Mouse (Mus musculus): ENCODE data around the gene Doc2b. TPM values are rescaled to one million over a fixed set of nuclear protein-coding genes. Genes with fewer than 3 reads are reported as not detected.

The Doc2b gene
- 0.61 and 0.62 TPM in 2 replicates for polyA plus RNA-seq (2016; fragmentation: Nextera tagmentation; extraction: Ambion mirVana)

DNA sequence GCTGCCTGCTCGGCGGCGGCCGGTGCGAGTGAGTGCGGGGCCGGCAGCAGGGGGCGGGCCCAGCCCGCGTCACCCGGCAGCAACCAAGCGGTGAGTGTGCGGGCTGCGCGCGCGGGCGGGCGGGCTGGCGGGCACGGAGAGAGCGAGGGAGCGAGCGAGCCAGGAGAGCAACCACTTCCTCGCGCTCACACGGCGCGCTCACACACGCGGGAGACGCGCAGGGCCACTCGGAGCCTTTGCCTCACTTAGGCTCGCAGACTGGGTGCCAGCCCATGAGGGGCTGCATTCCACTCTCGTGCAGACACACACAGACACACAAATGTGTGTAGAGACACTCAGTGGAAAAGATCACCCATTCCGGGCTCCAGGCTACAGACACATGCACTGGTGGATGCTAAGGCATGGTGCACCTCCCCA, at the start of gene Doc2b:
TSS of gene Doc2b (minus strand) at position 21 of the 417 bp plus-strand sequence.
- peaks cover 25% of the 10 kb centered on the region for H3K4me1 ChIP-seq
- H3K4me2 ChIP-seq (replicated peaks) = peak within 1 kb of the TSS; percentile 72
- no peaks in the 10 kb centered on the region for H3K9me3 ChIP-seq (replicated peaks)
- H3K9ac ChIP-seq = peak within 1 kb of the TSS; percentile 64
- ATAC-seq (ENCODE audit: low FRiP score) = peak; percentile 74
- no peaks in the 10 kb centered on the region for H3K36me3 ChIP-seq
- 4% methylated on average over 37 of the region's 37 CpGs for WGBS
- peaks cover 70% of the 10 kb centered on the region for H3K27me3 ChIP-seq
- H3K4me3 ChIP-seq = peak within 1 kb of the TSS; percentile 52
- H3K27ac ChIP-seq = no peak within 1 kb of the TSS

DNA sequence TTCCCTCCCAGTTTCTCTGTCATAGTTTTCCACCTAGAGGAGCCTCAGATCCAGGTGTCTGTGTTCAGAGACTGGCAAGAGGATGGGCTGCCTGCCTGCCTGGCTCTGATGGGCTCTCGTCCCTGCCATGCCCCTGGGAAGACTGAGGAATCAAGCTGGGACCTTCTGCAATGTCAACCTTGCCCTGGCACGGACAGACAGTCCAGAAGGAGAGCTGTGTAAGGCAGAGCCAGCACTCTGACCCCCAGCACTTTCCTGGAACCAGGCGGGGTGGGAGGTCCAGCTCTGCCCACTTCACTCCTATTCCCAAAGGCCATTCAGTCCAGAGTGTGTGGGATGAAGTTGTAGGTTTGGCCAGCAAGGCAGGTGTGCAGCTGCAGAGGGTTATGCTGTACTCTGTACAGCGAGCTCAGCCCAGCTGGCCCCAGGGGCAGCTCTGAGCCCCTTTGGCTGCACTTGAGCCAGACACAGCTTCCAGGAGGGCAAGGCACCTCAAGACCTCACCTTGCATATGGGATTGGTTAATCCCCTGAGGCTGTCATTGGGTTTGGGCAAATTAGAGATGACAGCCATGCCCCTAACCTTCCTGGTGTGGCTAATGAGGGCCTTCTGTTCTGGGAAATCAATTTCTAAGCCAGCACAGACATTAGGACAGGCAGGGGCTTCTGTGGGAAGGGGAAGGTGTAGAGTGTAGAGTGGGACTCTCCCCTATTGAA, 47.2 kb upstream of the Doc2b start:
- 57% methylated on average over 4 of the region's 4 CpGs for WGBS

DNA sequence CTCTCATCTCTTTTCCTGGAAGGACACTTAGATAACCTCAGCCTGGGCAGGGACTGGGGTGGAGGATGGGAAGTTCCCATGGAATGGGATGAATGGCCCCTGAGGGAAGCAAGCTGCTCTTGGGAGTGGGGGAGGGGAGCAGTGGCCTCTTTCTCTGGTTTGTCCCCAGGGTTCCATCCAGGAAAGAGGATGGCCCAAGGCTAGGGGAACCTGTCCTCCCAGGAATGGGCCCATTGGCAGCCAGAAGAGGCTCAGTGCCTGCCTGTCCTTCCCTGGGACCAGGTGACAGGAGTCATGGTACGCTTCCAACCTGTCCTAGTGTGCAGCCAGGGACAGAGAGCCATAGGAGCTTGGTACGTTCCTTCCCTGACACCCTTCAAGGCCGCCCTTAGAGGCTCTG, 45.7 kb upstream of the Doc2b start:
- Histone ChIP-seq H3K4me2 (replicated peaks) (no peak overlapping the region), H3K36me3 (no peaks in the 10 kb centered on the region), H3K27ac (peak overlapping the region; percentile 48; the same call in 1 of the 2 replicates), H3K4me3 (no peak overlapping the region), H3K27me3 (no peaks in the 10 kb centered on the region; the same call in 1 of the 2 replicates), H3K9me3 (replicated peaks) (no peaks in the 10 kb centered on the region), H3K9ac (no peak overlapping the region), H3K4me1 (peaks cover 48% of the 10 kb centered on the region)
- no peak for ATAC-seq (ENCODE audit: low FRiP score)
- WGBS = 63% methylated on average over 3 of the region's 3 CpGs

More for the DNA sequence above, 47.2 kb upstream of the Doc2b start:
- H3K27me3 ChIP-seq = no peaks in the 10 kb centered on the region; the same call in 1 of the 2 replicates
- H3K4me2 ChIP-seq (replicated peaks) = no peak overlapping the region
- H3K9me3 ChIP-seq (replicated peaks) = no peaks in the 10 kb centered on the region
- H3K36me3 ChIP-seq = no peaks in the 10 kb centered on the region
- H3K4me1 ChIP-seq = peaks cover 54% of the 10 kb centered on the region
- no peak overlapping the region for H3K27ac ChIP-seq
- no peak for ATAC-seq (ENCODE audit: low FRiP score)
- H3K9ac ChIP-seq = no peak overlapping the region
- no peak overlapping the region for H3K4me3 ChIP-seq

DNA sequence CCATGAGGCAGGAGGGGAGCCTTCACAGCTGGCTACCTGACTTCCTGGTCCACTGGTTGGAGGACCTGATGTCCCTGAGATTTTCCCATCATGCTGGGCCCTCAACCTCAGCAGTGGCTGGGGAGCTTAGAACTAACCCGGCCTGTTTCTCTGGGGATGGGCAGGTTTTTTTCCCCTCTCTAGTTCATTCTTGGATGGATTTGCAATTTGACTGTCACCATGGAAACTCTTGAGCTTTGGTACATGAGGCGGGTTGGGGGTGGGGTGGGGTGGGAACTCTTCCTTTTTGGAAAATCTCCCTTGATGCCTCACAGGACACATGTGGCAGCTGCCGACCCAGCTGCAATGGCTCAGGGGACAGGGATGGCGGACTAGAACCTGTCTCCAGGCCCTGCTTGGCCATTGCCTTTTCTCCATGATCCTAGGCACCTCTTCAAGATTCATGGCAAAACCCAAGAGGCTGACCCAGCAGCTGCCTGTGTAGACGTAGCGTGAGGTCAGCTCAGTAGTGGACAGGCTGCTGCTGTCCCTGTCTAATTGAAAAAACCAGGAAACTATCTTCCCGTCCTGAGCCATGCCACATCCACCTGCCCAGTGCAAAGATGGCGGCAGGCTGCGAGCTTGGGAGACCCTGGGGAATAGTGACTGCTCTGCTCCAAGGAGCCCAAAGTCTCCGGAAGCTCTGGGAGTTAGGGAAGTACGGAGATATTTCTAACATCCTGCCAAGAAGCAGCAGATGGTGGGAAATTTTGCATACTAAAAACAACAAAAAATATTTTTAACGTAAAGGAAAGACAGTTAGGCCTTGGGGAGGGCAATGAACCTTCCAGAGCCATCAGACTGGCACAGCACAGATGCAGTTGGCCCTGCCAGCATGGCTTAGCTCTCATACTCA, 43.9 kb upstream of the Doc2b start:
- Histone ChIP-seq H3K4me1 (peaks cover 37% of the 10 kb centered on the region), H3K9me3 (replicated peaks) (no peaks in the 10 kb centered on the region), H3K4me2 (replicated peaks) (no peak overlapping the region), H3K27ac (no peak overlapping the region), H3K36me3 (no peaks in the 10 kb centered on the region), H3K4me3 (no peak overlapping the region), H3K9ac (no peak overlapping the region), H3K27me3 (no peaks in the 10 kb centered on the region; the same call in 1 of the 2 replicates)
- 79% methylated on average over 12 of the region's 12 CpGs for WGBS
- no peak for ATAC-seq (ENCODE audit: low FRiP score)

DNA sequence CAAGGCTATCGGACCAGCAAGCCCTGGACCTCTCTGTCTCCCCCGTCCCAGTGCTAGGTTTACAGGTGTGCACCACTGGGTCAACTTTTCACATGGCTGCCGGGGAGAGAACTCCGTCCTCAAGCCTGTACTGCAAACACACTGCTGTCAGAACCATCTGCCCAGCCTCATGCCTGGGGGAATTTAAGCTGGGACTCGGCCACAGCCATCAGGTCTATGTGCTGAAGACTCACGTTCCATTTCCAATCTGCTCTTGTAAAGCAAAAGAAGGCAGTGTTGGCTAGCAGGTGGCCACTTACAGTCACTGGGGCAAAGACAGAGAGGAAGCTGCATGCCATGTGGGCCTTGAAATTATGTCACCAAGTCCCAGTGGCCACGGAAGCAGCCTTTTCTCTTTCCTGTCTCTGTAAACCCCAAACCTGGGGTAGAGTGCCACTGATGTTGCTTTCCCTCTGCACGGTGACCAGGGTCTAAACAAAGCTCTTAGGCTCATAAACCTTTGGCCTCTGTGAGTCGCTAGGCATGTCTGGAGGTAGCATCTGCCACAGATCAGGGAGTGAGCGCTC, 43.1 kb upstream of the Doc2b start:
- H3K27ac ChIP-seq = no peak overlapping the region
- H3K4me2 ChIP-seq (replicated peaks) = no peak overlapping the region
- peaks cover 32% of the 10 kb centered on the region for H3K4me1 ChIP-seq
- no peak for ATAC-seq (ENCODE audit: low FRiP score)
- 77% methylated on average over 10 of the region's 10 CpGs for WGBS
- no peaks in the 10 kb centered on the region for H3K9me3 ChIP-seq (replicated peaks)
- no peak overlapping the region for H3K4me3 ChIP-seq
- no peaks in the 10 kb centered on the region for H3K36me3 ChIP-seq
- H3K27me3 ChIP-seq = no peaks in the 10 kb centered on the region; the same call in 1 of the 2 replicates
- H3K9ac ChIP-seq = no peak overlapping the region

DNA sequence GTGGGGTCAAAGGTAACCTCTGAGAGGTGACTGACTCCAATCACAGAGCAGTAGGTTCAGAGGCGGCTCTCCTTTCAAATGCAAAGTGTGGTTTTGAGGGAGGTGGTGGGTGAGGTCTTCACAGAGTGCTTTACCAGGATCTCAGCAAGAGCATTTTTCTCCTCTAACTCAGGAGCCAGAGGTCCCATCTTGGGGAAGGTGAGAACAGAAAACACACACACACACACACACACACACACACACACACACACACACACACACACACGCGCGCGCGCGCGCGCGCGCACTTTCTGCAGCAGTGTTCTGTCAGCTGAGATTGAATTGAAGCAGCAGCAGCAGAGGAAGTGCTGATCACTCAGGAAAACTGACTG, 40.4 kb upstream of the Doc2b start:
- Histone ChIP-seq H3K27ac (no peak overlapping the region), H3K9ac (no peak overlapping the region), H3K27me3 (no peaks in the 10 kb centered on the region; the same call in 1 of the 2 replicates), H3K36me3 (no peaks in the 10 kb centered on the region), H3K4me1 (peaks cover 14% of the 10 kb centered on the region), H3K4me2 (replicated peaks) (no peak overlapping the region), H3K4me3 (no peak overlapping the region), H3K9me3 (replicated peaks) (no peaks in the 10 kb centered on the region)
- 56% methylated on average over 11 of the region's 11 CpGs for WGBS
- no peak for ATAC-seq (ENCODE audit: low FRiP score)

DNA sequence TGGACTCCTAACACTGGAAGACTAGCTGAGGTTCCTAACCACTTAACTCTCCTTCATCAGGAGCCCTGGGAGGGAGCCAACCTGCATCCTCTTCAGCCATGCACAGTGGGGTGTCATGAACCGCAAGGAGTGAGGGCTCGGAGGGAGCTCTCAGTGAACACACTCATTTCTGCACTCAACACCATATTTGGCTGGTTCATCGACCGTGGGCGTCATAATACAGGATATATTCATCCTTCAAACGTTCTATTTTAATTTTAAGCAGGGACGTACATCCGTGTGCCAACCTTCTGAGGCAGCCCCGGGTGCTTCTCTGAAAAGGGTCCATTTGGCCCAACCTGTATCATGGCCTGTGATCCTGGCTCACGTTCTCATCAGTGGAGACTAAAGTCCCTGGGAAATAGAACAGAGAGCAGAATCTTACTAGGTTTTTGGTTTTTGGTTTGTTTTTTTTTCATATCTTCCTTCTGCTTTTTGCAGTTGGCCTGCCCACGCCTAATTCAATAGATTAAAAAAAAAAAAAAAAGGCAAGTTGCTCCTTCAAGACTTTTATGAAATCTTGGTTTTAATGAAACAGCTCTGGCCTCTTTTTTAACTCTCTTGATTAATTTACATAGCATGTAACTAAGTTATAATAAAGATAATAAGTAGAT, 39.9 kb upstream of the Doc2b start:
- no peak overlapping the region for H3K4me3 ChIP-seq
- no peaks in the 10 kb centered on the region for H3K36me3 ChIP-seq
- no peak for ATAC-seq (ENCODE audit: low FRiP score)
- H3K9ac ChIP-seq = no peak overlapping the region
- WGBS = 84% methylated on average over 11 of the region's 11 CpGs
- no peak overlapping the region for H3K4me2 ChIP-seq (replicated peaks)
- H3K4me1 ChIP-seq = peaks cover 13% of the 10 kb centered on the region; the same call in 1 of the 2 replicates
- no peak overlapping the region for H3K27ac ChIP-seq
- H3K9me3 ChIP-seq (replicated peaks) = no peaks in the 10 kb centered on the region
- no peaks in the 10 kb centered on the region; the same call in 1 of the 2 replicates for H3K27me3 ChIP-seq

DNA sequence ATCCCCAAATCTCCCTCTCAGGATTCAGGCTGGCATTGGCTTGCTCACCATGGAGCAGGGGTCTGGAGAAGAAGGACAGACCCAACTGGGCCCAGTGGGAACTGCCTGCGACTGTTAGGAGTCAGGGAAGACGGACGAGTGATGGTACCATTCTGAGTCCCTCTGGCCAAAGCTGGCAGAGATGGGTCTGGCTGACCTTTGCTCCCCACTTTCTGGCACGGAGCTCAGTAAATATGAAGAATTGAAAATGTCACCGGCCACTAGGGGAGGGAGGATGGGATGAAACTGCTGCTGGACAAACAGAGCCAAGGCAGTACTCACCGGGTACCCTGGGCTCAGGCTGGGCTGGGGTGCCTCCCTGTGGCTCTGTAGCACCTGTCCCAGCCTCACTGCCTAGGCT, 37.2 kb upstream of the Doc2b start:
- no peaks in the 10 kb centered on the region for H3K36me3 ChIP-seq
- no peaks in the 10 kb centered on the region for H3K4me1 ChIP-seq
- no peak overlapping the region for H3K27ac ChIP-seq
- H3K27me3 ChIP-seq = no peaks in the 10 kb centered on the region
- H3K4me2 ChIP-seq (replicated peaks) = no peak overlapping the region
- H3K9ac ChIP-seq = no peak overlapping the region
- H3K4me3 ChIP-seq = no peak overlapping the region
- WGBS = 78% methylated on average over 6 of the region's 6 CpGs
- no peaks in the 10 kb centered on the region for H3K9me3 ChIP-seq (replicated peaks)
- ATAC-seq (ENCODE audit: low FRiP score) = no peak

DNA sequence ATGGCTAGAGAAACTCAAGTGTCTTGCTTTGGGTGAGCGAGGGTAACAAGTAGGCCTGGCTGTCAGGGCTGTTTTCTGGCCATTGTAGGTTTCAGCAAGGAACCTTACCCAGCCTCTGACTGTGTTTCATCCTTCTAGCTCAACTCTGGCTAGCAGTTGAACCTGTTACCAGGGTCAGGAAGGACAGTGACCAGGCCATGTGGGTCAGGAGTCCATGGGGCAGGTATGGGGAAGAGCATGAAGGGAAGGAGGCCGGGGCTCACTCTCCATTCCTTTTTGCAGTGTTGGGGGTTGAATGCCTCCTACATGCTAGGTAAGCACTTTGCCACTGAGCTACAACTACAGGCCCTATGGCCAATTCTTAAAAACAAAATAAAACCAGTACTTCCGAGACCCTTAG, 34.5 kb upstream of the Doc2b start:
- no peak overlapping the region for H3K4me2 ChIP-seq (replicated peaks)
- H3K4me3 ChIP-seq = no peak overlapping the region
- no peaks in the 10 kb centered on the region for H3K27me3 ChIP-seq
- no peaks in the 10 kb centered on the region for H3K4me1 ChIP-seq
- no peaks in the 10 kb centered on the region for H3K36me3 ChIP-seq
- H3K9ac ChIP-seq = no peak overlapping the region
- ATAC-seq (ENCODE audit: low FRiP score) = no peak
- WGBS = 92% methylated on average over 3 of the region's 3 CpGs
- no peak overlapping the region for H3K27ac ChIP-seq
- no peaks in the 10 kb centered on the region for H3K9me3 ChIP-seq (replicated peaks)

DNA sequence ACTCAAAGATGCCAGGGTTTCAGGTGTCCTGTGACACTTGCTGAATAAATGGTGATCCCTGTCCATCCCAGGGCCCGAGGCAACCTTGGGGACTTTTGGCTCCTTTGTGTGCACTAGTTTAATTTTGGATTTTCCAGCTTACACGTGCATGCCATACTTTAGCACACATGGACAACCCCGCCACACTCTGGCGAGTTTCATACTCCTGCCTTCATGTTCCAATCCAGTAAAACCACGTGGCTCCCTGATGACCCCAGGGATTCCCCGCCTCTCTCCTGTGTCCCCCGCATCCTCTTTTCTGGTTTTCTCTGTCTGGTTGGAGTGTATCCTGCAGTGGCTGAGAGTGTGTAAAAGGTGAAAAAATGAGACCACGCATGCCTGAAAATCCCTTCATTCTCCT, 31.6 kb upstream of the Doc2b start:
- H3K4me2 ChIP-seq (replicated peaks) = no peak overlapping the region
- no peak overlapping the region for H3K9ac ChIP-seq
- ATAC-seq (ENCODE audit: low FRiP score) = no peak
- H3K4me1 ChIP-seq = no peaks in the 10 kb centered on the region
- H3K27ac ChIP-seq = no peak overlapping the region
- H3K36me3 ChIP-seq = no peaks in the 10 kb centered on the region
- no peak overlapping the region for H3K4me3 ChIP-seq
- H3K27me3 ChIP-seq = 0 out of 2 replicates have a peak, but pooled peaks cover 5% of the 10 kb centered on the region
- WGBS = 87% methylated on average over 8 of the region's 8 CpGs
- H3K9me3 ChIP-seq (replicated peaks) = no peaks in the 10 kb centered on the region

DNA sequence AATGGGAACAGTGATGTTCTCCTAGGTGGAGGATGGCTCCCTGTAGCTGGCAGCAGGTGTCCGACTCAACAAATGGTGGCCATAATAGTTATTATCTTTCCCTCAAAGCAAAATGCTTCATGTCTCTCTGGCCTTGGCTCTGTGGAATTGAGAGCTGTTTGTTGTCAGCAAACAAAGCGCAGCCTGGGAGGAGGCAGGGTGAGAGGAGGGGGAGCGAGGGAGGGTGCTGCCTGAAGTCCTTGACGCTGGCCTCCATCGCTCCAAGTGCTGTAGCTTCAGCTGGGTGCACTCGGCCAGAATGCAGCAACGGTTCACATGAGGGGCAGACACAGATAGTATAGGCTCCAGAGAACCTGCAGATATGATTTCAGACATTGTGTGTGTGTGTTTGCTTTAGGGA, 27.7 kb upstream of the Doc2b start:
- H3K9me3 ChIP-seq (replicated peaks) = no peaks in the 10 kb centered on the region
- no peak overlapping the region for H3K4me3 ChIP-seq
- 0 out of 2 replicates have a peak, but pooled peaks cover 5% of the 10 kb centered on the region for H3K27me3 ChIP-seq
- no peaks in the 10 kb centered on the region for H3K36me3 ChIP-seq
- peaks cover 1% of the 10 kb centered on the region; the same call in 1 of the 2 replicates for H3K4me1 ChIP-seq
- H3K9ac ChIP-seq = no peak overlapping the region
- H3K4me2 ChIP-seq (replicated peaks) = no peak overlapping the region
- no peak overlapping the region for H3K27ac ChIP-seq
- 65% methylated on average over 7 of the region's 7 CpGs for WGBS
- no peak for ATAC-seq (ENCODE audit: low FRiP score)

DNA sequence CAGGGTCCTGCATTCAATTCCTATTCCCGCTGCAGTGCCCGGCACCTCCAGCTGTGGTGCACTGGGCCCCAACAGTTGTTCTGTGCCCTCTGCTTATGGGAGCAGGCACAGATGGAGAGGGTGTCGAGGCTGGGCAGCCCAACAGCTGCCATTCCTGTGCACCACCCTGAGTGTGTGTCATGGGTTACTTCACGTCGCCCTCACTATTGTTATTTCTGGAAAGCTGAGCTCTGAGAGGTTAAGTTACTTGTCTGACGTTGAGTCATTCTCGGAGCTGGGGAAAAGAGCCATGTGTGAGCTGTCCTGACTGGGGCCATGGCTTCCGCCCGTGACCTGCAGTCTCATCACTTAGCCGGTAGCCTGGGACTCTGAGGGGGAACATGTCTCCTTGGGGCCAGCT, 17.2 kb upstream of the Doc2b start:
- no peaks in the 10 kb centered on the region for H3K9me3 ChIP-seq (replicated peaks)
- H3K4me3 ChIP-seq = no peak overlapping the region
- ATAC-seq (ENCODE audit: low FRiP score) = no peak
- peaks cover 7% of the 10 kb centered on the region for H3K4me1 ChIP-seq
- no peak overlapping the region for H3K9ac ChIP-seq
- H3K36me3 ChIP-seq = no peaks in the 10 kb centered on the region
- WGBS = 60% methylated on average over 10 of the region's 10 CpGs
- no peak overlapping the region for H3K4me2 ChIP-seq (replicated peaks)
- H3K27ac ChIP-seq = no peak overlapping the region
- H3K27me3 ChIP-seq = no peaks in the 10 kb centered on the region

All from hindbrain, embryonic 12.5 days (tissue).